Mouse (Mus musculus): Measurements from ENCODE around the gene Caskin1.

DNA sequence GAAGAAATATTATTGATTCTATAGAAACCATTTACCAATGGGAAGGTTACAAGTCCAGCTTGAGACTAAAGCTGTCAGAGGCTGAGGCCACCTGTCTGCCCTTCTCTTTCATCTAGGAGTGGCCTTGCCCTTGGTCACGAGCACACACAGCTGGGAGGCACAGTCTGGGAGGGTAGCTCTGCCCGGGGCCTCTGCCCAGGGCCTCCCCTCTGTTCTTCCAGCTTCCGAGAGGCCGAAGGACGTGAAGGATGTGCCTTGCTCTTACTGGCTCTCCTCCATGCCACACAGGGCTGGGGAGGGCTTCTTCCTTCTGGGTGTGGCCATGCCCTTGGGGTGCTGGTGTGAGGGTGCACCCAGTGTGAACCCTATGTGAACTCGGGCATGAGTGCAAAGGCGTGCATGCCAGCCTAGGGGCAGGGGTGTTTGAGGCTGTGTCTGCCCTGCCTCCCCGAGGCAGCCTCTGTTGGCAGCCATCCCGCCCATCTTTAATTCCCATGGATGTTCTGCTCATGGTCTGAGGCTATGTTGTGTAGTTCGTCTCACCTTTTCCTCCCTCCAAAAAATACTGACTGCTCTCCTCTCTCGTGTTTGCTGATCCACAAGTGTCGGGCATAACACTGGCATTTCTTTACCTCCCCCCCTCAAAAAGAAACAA is 19.5 kb downstream of the Caskin1 start:
- TF ChIP-seq POLR2A (IDR thresholded peaks at IDR 0.05; ENCODE audit: low read depth, low read length): no peak
- TF ChIP-seq CTCF (IDR thresholded peaks at IDR 0.05; ENCODE audit: borderline replicate concordance, insufficient read depth, low read length): no peak

Data from embryonic fibroblast, embryonic 13.5 days (primary cell).